Mouse (Mus musculus): Measurements from ENCODE around the gene Miip. TPM values are rescaled to one million over a fixed set of nuclear protein-coding genes. Genes with fewer than 3 reads are reported as not detected.
"Not testable (repeated sequence)": the region's sequence is repeated elsewhere in the genome, so short reads cannot be mapped to it uniquely, and the experiment has no call there.

Gene Miip
- total RNA-seq, 1 experiment from 2014 or later, result 19.4 TPM

DNA sequence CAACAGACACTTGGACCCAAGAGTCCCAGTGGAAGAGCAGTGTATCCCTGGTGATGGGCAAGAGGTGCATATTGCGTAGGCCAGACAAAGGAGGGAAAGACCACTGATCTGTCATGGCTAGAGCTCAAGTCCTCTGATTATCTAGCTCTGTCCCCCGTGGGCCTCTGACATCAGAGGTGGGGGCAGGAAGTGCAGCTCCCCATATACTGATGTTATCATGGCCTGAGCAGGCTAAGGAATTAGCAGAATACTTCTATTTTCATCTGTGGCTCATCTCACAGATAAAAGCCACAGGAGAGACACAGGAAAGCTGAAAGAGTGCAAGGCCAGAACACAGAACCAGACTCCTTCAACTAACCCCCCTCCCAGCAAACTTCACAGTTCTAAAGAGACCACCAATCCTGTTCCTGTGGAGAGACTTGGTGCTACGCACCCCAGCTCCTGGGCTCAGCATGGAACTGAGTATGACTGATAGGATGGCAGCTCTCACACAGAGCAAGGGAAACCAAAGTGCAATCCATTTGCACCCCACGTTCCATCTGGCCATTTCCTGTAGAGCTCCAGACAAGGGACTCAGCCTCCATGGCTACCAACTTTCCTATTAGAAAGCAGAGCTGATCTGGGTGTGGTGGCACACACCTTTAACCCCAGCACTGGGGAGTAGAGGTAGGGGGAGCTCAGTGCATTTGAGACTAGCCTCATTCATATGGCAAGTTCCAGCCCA, 7.4 kb upstream of the Miip start:
- peak; percentile 4 for DNase-seq

DNA sequence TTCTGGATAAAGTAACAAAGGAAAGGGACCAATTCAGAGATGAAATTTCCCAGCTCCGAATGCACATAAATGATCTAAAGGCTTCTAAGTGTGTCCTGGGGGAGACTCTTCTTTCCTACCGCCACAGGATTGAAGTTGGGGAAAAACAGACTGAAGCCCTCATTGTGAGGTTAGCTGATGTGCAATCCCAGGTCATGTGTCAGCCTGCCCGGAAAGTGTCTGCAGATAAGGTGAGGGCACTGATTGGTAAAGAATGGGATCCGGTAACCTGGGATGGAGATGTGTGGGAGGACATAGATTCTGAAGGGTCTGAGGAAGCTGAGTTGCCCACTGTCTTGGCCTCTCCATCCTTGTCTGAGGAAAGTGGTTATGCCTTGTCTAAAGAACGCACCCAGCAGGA, 622 bp upstream of the Miip start:
- peak; percentile 23 for DNase-seq

DNA sequence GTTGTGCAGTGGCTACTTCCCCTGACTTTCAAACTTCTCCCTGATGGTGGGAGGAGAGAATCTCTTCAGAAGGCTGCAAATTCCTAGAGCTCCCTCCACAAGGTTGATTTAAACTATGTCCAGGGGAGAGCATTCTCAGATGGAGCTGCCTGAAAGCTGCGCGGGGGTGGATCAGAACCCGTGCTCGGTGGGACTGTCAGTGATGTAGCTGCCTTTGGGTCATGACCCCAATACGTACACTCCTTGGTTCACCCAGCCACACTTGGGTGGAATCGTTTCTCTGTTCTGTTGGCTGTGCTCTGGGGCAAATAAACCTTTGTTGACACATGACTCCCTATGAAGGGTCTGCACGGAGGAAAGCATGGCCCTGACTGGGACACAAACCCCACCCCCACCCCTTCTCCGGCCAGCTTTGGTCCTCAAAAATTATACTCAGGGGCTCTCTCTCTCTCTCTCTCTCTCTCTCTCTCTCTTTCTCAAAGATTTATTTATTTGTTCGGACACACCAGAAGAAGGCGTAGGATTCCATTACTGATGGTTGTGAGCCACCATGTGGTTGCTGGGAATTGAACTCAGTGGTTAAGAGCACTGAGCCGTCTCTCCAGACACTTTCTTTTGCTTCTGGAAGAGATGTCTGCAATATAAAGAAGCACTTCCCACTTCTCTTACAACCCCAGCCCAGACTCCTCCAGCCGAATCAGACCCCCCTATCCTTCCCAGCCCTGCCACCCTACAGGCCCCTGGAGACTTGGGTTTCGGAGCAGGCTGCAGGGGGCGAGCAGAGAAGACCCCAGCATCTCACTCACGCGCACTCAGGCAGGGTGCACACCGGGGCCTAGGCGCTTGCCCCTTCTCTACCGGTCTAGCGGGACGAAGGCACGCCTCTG, 810 bp downstream of the Miip start:
- DNase-seq, result no peak

DNA sequence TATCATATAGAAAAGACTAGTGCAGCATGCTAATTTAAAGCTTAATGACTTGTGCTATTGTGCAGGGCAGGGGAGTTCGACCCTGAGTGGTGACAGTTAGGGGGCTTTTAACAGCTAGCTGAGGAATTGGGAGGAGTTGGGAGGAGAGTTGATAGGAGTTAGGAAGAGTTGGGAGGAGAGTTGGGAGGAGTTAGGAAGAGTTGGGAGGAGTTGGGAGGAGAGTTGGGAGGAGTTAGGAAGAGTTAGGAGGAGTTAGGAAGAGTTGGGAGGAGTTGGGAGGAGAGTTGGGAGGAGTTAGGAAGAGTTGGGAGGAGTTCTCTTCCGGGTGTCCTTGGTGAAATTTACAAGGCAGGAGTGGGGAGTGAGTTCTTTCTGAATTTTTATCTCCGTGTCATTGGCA, 1.8 kb downstream of the Miip start:
- DNase-seq, result peak; percentile 30

DNA sequence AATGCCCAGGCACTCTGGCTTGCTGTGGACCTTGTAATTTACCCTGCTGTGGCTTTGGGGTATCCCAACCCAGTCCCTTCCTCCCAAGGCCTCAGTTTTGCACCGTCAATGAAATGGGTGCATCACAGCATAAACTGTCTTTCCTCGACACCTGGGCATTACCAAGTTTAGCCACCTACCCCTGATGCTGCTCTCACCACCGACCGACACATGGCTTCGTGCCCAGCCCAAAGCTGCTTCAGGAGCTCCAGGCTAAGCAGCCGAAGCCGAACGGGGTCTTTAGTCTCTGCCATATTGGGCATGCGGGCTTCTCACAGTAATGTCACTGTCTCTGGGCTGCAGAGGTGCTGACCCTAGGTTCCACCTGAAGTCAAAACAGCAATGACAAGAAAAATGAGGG, 2.6 kb downstream of the Miip start:
- no peak for DNase-seq

DNA sequence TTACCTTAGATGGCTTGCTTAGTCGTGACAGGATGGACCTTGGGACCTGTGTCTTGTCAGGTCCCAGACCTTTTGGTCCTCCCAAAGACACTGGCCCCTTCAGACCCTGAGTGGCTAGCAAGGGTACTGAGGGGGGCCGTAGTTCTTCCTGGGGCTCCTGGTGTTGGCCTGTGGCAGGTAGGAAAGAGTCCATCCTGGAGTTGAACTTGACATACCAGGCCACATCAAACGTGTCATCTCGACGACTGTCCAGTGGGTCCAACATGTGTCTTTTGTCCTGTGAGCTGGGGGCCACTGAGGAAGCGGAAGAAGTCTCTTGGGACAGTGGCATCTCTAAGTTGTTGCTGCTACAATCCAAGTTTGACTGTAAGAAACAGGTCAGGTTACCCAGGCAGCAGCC, 3.0 kb downstream of the Miip start:
- no peak for DNase-seq

DNA sequence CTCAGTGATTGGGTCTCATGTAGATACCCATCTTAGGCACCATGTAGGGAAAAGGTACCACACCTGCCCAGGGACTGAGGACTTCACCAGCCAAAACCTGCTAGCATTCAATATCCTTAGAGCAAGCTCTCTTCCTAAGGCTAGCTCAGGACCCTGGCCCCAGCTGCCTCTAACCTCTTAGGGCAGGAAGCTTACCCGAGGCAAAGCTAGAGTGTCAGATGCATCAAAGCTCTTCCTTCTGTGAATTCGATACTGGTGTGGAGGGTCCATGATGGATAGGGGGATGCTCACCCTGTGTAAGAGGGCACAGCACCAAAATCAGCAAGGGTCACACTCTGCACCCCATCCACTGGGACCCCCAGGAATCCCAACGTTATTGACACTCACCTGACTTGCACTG, 6.6 kb downstream of the Miip start:
- no peak for DNase-seq

DNA sequence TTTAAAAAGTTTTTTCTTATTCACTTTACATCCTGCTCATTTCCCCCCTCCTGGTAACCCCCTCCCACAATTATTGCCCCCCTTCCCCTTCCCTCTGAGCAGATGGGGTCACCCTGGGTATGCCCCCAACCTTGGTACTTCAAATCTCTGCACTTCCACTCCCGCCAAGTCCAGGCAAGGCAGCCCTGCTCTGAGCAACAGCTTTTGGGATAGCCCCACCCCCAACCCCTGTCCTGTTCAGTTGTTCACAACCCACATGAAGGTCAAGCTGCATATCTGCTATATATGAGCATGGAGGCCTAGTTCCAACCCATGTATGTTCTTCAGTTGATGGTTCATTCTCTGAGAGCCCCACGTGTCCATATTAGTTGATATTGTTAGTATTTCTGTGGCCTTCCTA, 17.8 kb downstream of the Miip start:
- no peak for DNase-seq

DNA sequence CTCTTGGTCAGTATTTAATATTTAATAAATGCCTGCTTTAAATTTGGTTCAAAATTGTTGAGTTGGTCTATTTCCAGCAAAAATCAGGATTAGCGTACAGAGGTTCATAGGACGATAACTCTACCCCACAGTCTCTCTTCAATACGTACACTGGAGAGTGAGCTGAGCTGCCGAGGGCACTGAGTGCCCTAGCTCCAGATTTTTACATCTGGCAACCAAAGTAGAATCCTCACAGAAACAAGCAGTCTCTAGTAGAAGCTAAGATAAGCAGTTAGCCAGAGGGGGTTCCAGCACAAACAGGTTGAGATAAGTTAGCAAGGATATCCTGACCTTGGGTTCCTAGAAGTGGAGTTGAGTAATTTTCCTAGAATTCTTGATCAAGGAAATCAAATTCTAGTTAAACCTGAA, 20.0 kb downstream of the Miip start:
- no peak for DNase-seq

DNA sequence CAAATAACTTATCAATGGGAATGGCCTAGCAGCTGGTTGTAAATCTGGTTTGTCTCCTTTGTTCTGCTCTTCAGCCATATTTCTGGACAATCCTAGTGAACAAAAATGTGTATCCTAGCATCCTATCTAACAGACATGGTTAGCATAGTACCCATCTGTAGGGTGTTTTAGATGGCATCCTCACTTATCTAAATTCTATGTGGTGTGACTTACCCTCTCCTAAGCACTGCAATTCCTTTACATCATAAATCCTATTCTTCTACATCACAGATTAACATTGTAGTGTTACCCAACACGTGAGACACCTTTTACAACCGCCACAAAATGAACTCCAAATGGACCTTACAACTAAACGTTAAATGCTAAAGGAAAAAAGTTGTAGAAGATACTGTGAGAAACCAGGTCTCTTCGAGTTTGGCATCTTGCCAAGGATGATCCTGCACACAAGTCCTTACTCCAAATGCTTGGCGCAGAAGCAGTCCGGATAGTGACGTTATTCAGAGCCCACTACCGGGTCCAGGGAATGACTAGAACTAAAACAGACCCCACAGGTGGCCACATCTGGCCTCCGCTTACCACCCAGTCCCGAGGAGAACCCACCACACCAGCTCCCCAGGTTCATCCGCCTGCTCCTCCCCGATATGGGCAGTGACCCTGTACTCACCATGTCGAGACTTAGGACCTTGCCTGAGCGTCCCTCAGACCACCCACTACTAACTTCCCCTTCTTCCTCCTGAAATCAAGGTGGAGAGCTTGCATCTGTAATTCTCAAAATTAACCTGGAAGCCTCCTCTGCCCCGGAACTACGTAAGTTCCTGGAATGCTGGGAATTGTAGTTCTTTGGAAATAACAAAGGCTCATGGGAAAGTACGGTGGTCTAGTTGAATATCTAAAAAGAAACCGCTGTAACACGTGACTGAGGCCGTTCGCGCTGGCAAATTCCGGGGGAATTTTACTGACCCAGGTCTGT, 20.7 kb downstream of the Miip start, which contains the start of gene Zfp933:
Gene Zfp933 (minus strand): TSS at position 753 of the 970 bp plus-strand sequence.
- DNase-seq, result peak; percentile 77

DNA sequence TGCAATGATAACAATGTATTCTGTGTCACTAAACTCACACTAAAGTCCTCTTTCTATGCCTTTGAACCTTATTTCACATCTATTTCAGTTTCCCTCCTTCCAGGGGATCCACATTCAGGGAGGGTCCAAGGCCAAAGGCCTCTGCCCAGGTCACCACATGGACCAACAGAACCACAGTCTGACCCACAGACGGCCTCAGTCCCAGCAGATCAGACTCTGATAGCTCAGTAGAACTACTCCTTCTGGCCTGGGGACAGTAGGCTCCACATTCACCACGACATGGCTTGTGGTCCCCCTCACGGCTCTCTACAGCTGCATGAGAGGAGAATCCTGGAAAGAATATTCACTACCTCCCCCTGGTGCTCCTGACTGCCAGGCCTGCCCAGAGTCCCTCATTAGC, 25.7 kb downstream of the Miip start:
- DNase-seq, result no peak

DNA sequence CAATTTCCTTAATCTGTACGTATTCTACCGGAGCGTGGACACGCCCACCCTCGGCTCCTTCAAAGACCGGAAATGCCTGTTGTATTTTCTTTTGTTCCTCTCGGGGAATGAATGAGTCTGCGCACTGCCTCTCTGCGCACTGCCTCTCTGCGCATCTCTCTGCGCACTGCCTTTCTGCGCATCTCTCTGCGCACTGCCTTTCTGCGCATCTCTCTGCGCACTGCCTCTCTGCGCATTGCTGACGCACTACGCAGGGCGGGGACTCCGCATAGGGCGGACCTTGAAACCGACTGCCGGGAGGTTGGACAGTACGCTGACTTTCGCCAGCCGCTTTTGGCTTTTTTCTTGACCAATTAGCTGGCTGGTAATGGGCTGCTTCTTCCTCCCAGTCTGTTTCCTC, 29.3 kb downstream of the Miip start:
- not testable (repeated sequence) for DNase-seq

DNA sequence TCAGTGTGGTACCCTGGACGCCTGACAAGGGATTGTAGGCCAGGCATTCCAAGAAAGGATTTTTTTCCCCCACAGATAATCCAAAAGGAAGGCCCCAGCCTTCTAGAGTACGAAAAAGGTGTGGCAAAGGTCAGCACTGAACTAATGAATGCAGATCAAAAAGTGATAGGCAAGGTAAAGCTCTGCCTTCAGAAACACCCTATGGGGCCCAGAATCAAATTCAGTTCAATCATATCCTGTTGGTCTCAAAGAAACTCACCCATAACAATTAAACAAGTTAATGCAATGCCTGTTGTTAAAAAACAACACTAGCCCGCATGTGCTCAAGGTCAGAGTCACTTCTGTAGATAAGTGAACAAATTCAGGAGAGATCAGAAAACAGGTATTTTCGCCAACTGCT, 44.2 kb downstream of the Miip start:
- no peak for DNase-seq

DNA sequence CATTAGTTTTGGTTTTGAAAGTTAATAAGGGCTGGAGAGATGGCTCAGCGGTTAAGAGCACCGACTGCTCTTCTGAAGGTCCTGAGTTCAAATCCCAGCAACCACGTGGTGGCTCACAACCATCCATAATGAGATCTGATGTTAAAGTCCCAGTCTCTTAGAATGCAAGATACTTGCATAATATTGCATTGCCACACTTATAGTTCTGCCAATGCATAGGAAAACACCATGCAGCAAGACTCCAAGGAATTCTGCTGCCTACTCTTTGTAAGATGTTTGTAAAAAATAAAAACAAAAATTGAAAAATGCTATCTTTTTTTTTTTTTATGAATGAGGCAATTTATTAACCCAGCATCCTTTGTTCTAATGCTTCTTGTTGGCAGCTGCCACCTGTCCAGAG, 47.2 kb downstream of the Miip start:
- DNase-seq, result not testable (repeated sequence)

DNA sequence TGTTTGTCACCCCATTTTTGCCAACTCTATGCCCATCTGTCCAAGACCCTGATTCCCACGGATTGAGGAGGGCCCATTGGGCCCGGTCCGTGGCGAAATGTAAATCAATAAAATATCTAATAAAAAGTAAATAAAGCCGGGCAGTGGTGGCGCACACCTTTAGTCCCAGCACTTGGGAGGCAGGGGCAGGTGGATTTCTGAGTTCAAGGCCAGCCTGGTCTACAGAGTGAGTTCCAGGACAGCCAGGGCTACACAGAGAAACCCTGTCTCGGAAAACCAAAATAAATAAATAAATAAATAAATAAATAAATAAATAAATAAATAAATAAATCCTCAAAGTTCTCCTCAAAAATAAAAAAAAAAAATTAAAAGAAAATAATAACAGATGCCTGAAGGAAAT, 49.0 kb downstream of the Miip start:
- DNase-seq, result not testable (repeated sequence)

DNA sequence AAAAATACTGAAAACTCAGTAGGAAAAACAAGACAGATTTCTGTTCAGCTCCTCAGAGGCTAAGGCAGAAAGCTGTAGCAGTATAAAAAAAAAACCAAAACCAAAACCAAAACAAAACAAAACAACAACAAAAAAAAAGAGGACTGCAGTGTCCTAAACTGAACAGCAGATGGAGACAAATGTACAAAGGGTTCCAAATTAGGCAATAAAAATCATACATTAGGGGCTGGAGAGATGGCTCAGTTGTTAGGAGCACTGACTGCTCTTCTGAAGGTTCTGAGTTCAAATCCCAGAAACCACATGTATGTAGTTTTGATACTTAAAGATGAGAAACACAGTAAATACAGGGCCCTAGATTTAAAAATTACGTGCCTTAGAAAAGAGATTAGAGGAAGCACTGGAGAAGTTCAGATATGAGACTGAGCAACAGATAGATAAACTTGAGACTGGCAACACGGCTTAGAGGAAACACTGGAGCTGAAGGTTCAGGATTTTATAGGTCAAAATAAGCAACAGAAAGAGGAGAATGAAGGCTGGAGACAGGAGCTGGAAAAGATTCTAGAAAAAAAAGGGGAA, 53.9 kb downstream of the Miip start:
- no peak for DNase-seq

DNA sequence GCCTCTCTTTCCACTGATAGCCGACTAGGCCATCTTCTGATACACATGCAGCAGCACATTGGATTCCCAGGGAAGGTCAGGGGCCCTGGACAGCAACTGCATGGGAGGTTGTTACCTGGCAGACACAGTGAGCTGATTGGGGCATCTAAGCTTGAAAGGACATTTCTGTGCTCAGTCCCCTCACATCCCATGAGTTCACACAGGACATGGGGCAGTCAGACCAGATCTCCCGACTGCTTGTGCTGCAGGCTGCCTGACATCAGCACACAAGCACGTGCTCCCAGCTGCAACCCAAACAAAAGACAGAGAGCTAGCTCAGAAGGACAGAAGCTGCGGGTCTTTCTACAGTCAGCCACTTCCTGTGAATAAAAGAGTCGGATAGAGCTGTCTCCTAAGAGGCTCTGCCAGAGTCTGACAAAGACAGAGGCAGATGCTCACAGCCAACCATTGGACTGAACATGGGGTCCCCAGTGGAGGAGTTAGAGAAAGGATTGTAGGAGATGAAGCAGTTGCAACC, 55.3 kb downstream of the Miip start:
- DNase-seq, result no peak

All from adrenal gland, postnatal 14 days (tissue).